Mouse (Mus musculus) layer of hippocampus, adult 11-12 months (tissue): Measurements from ENCODE around the gene Gsc.
"Not testable (repeated sequence)": the region's sequence is repeated elsewhere in the genome, so short reads cannot be mapped to it uniquely, and the experiment has no call there.

Source experiments
- DNase-seq: peaks from one replicate; pipeline ENCODE4 v3.0.0; 2022; ENCODE audit warnings: low spot score

The Gsc gene

GRCm38 (mm10) chr12:104453002-104453401 lies 20.1 kb downstream of the Gsc start:
- no peak for DNase-seq

- no peak for DNase-seq
Observed at GRCm38 (mm10) chr12:104450257-104450656, 22.9 kb downstream of the Gsc start.

- peak; percentile 44 for DNase-seq
Observed at GRCm38 (mm10) chr12:104448099-104448498, 25.0 kb downstream of the Gsc start.

- DNase-seq = not testable (repeated sequence)
Observed at GRCm38 (mm10) chr12:104447056-104447455, 26.1 kb downstream of the Gsc start.

- DNase-seq = no peak
Observed at GRCm38 (mm10) chr12:104443716-104444115, 29.4 kb downstream of the Gsc start.

GRCm38 (mm10) chr12:104440087-104440760 lies 32.9 kb downstream of the Gsc start:
- DNase-seq = peak; percentile 89

GRCm38 (mm10) chr12:104433951-104434735 lies 39.0 kb downstream of the Gsc start:
- DNase-seq = no peak

- DNase-seq = no peak
Observed at GRCm38 (mm10) chr12:104433214-104433613, 39.9 kb downstream of the Gsc start.

- DNase-seq = no peak
Observed at GRCm38 (mm10) chr12:104431359-104431758, 41.8 kb downstream of the Gsc start.

GRCm38 (mm10) chr12:104426915-104427314 lies 46.2 kb downstream of the Gsc start:
- DNase-seq = peak; percentile 34

GRCm38 (mm10) chr12:104425591-104425990 lies 47.5 kb downstream of the Gsc start:
- DNase-seq = no peak

GRCm38 (mm10) chr12:104422615-104423392 lies 50.3 kb downstream of the Gsc start:
- DNase-seq = no peak
